Mouse (Mus musculus) midbrain, embryonic 10.5 days (tissue): Measurements from ENCODE around the gene Tiam1. TPM values are rescaled to one million over a fixed set of nuclear protein-coding genes. Genes with fewer than 3 reads are reported as not detected.

ENCODE experiments used
- DNase-seq: peaks from one replicate; pipeline ENCODE4 v3.0.0-alpha.2; 2017; ENCODE audit warnings: low spot score
- H3K27ac ChIP-seq: fragments of 300-500 bp; sonication (generic); replicated peaks from 2 replicates; pipeline ENCODE4 v1.5.1; 2016; ENCODE audit warnings: mild to moderate bottlenecking
- H3K27me3 ChIP-seq: fragments of 300-500 bp; sonication (generic); 2 replicates; pipeline ENCODE4 v1.6.1; 2016; ENCODE audit warnings: low read depth, mild to moderate bottlenecking; ENCODE audit not compliant: poor library complexity, severe bottlenecking
- H3K36me3 ChIP-seq: fragments of 300-500 bp; sonication (generic); 2 replicates; pipeline ENCODE4 v1.6.1; 2016; ENCODE audit warnings: mild to moderate bottlenecking, moderate library complexity
- H3K4me1 ChIP-seq: fragments of 300-500 bp; sonication (generic); 2 replicates; pipeline ENCODE4 v1.6.1; 2016
- H3K4me3 ChIP-seq: fragments of 300-500 bp; sonication (generic); 2 replicates; pipeline ENCODE4 v1.5.1; 2016; ENCODE audit warnings: mild to moderate bottlenecking, moderate library complexity
- H3K9me3 ChIP-seq: fragments of 300-500 bp; sonication (generic); replicated peaks from 2 replicates; pipeline ENCODE4 v1.6.1; 2016; ENCODE audit warnings: mild to moderate bottlenecking
- WGBS: fragments of 180-500 bp; shearing (Covaris S2); methylation state at CpG from one replicate; pipeline ENCODE4 v1.1.7; 2016; 5-methylcytosine and 5-hydroxymethylcytosine counted together
- polyA plus RNA-seq: library from polyadenylated mRNA; unstranded; fragments of >200 nt; fragmentation: Nextera tagmentation; extraction: Ambion mirVana; gene quantifications from 2 replicates; pipeline ENCODE4 v1.2.1, GENCODE M21; 2016

The Tiam1 gene
- polyA plus RNA-seq, 1 experiment from 2014 or later, result 13.8 TPM

DNA sequence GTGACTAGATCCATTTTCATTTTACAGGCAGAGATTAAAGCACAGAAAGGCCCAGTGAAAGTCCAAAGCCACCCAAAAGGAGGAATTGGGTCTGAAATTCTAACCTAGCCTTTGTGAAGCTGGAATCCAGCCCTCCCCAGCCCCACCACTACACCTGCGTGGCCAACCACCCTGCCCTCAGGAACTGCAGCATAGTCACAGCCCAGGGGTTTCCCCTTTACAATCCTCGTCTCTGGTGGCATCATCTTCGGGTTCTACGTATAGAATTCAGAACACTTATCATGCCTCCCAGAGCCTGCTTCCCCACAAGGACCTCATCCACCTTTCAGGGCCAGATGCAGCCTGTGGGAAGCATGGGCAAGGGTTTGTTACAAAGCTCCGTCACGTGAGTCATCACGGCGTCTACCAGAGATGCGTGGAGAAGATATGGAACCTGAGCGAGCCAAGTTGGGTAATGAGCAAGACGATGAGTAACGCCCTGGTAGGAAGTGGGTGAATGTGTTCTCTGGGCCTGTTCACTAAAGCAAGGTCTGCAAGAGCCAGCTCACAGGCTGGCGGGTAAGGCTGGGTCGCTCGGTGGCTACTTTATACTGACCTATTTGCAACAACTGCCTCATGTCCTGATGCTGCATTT lies 170.6 kb downstream of the Tiam1 start:
- Histone ChIP-seq H3K27ac (no peak overlapping the region), H3K36me3 (no peaks in the 10 kb centered on the region), H3K4me3 (no peak overlapping the region), H3K4me1 (peaks cover 4% of the 10 kb centered on the region; the same call in 1 of the 2 replicates), H3K9me3 (no peaks in the 10 kb centered on the region), H3K27me3 (no peaks in the 10 kb centered on the region)
- DNase-seq, result no peak
- WGBS, result 95% methylated on average over 15 of the region's 15 CpGs

DNA sequence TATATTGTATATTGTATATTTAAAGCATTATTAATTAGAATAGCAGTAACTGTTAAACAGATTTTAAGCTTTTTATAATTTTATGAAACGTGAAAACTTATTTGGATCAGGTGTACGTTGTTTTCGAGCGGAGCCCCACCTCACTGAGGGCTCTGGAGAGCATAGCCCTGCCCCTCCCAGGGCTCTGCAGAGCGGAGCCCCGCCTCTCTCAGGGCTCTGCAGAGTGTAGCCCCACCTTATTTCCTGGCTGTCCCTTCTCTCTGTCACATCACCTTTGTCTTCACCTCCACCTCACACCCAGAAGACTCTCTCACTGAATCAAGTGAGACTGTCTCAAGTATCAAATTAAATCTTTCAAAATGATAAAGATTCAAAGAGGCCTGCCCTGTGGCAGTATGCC lies 171.6 kb downstream of the Tiam1 start:
- DNase-seq, result no peak
- no peak overlapping the region for H3K27ac ChIP-seq
- H3K36me3 ChIP-seq, result no peaks in the 10 kb centered on the region
- H3K9me3 ChIP-seq, result no peaks in the 10 kb centered on the region
- peaks cover 4% of the 10 kb centered on the region; the same call in 1 of the 2 replicates for H3K4me1 ChIP-seq
- no peak overlapping the region for H3K4me3 ChIP-seq
- WGBS, result 93% methylated on average over 6 of the region's 6 CpGs
- no peaks in the 10 kb centered on the region for H3K27me3 ChIP-seq

DNA sequence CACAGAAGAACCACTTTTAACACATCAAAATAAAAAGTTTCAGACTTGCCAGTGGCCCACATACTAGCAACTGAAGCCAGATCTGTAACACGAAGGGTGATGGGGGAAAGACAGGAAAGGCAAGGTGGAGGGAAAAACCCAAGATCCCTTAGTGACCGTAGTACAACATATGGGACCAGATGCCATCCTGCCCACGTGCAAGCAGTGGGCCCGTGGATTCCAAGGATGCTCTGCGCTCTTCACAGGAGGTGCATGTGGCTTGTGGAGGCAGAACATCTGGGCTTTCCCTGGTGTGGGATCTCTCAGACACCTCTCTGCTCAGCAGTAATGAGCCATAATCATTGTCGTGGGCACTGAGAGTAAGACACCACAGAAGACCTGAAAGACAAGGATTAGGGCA lies 175.5 kb downstream of the Tiam1 start:
- no peak for DNase-seq
- 87% methylated on average over 6 of the region's 6 CpGs for WGBS

DNA sequence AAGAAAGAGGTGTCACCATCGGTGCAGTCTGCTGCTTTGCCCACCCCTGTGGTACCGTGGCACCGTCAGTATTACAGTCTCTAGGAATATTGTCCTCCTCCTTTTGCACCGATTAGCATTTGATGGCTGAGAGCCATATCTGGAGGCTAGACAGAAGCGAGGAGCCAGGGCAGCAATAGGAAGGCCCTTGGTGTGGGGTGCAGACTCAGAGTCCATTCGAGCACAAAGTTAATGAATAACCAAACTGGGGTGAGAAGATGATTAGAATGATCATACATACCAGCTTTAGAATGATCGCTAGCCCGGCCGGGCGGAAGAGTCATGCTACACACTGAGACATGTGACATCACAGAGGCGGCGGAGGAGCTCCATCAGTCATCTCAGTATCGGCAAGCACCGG lies 180.7 kb downstream of the Tiam1 start:
- Histone ChIP-seq H3K9me3 (peaks cover 9% of the 10 kb centered on the region; the same call in 1 of the 2 replicates), H3K4me1 (peaks cover 34% of the 10 kb centered on the region), H3K27ac (no peak overlapping the region), H3K27me3 (peaks cover 14% of the 10 kb centered on the region), H3K4me3 (no peak overlapping the region), H3K36me3 (no peaks in the 10 kb centered on the region)
- no peak for DNase-seq
- 96% methylated on average over 14 of the region's 14 CpGs for WGBS

More for the DNA sequence above, 175.5 kb downstream of the Tiam1 start:
- Histone ChIP-seq H3K27me3 (no peaks in the 10 kb centered on the region), H3K4me3 (no peak overlapping the region), H3K36me3 (no peaks in the 10 kb centered on the region), H3K4me1 (peaks cover 4% of the 10 kb centered on the region; the same call in 1 of the 2 replicates), H3K9me3 (peaks cover 9% of the 10 kb centered on the region; the same call in 1 of the 2 replicates), H3K27ac (no peak overlapping the region)

DNA sequence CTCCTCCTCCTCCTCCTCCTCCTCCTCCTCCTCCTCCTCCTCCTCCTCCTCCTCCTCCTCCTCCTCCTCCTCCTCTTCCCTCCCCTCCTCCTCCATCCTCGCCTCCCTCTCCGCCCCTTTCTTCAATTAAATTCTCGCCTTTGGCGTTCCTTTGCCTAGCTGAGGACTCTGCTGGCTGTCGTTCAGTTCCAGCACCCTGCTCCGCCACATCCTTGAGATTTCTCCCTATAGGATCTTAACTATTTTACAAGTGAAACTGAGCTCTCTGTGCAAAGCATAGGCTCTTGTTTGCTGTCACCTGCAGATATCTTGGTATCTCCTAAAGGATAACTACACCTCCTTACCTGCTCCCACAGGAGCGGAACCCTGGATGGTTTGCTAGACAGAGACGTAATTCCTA lies 182.7 kb downstream of the Tiam1 start:
- peak; percentile 24 for DNase-seq
- no peaks in the 10 kb centered on the region for H3K36me3 ChIP-seq
- H3K4me1 ChIP-seq, result peaks cover 44% of the 10 kb centered on the region
- H3K9me3 ChIP-seq, result 0 out of 2 replicates have a peak, but pooled peaks cover 9% of the 10 kb centered on the region
- H3K27ac ChIP-seq, result peak overlapping the region; percentile 71
- H3K27me3 ChIP-seq, result peaks cover 14% of the 10 kb centered on the region
- H3K4me3 ChIP-seq, result peak overlapping the region; percentile 60
- 25% methylated on average over 6 of the region's 8 CpGs for WGBS

DNA sequence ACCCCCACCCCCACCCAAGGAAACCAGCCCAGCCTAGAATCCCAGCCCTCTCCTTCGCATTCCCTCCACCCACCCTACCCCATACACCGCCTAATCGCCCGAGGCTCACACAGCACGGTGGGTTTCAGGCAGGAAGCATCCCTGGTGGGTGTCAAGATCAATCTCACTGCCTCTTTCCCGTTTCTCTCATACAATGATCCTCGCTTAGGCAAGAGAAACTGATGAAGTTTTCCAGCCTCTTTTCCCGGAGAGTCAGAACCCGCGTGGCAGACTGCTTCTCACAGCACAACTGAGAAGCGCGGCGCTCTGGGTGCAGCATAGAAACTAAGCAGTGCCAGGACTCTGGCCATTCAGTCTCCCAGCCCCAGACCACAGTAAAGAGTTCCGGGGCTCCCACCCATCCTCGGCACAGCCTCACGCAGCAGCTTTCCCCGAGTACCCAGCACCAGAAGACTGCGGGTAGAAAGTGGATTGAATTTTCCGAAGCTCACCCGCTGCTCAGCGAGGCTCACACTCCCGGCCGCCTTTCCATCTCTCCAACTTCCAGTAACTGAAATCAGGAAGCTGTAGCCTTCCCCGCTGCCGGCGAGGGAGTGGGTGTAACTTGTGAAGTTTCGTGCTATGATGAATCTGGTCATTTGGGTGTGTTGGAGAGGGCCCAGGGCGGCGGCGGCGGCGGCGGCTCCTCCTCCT lies 183.2 kb downstream of the Tiam1 start:
- peak; percentile 58 for DNase-seq
- Histone ChIP-seq H3K4me1 (peaks cover 44% of the 10 kb centered on the region), H3K27ac (peak overlapping the region; percentile 71), H3K36me3 (peaks cover 3% of the 10 kb centered on the region; the same call in 1 of the 2 replicates), H3K27me3 (peaks cover 14% of the 10 kb centered on the region), H3K4me3 (peak overlapping the region; percentile 60), H3K9me3 (0 out of 2 replicates have a peak, but pooled peaks cover 4% of the 10 kb centered on the region)
- under 1% methylated on average over 33 of the region's 33 CpGs for WGBS

DNA sequence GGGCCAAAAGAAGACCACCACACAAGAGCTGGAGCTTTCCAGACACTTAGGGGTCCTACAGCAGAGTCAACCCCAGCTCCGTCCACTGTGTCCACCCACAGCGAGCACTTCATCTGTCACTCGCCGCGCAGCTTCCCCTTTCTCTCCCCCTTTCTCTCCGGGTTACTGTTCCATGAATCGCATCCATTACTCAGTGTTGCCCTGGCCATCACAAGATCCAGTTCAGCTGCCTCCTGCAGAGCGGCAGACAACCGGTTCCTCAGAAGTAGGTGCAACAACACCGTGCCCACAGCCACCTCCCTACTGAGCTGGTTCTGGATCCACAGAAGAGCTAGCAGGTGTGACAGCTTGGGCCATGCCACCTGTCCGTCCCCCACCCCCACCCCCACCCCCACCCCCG lies 184.6 kb downstream of the Tiam1 start:
- Histone ChIP-seq H3K4me1 (peaks cover 47% of the 10 kb centered on the region), H3K4me3 (peak overlapping the region; percentile 60), H3K36me3 (peaks cover 8% of the 10 kb centered on the region; the same call in 1 of the 2 replicates), H3K27ac (no peak overlapping the region), H3K9me3 (no peaks in the 10 kb centered on the region), H3K27me3 (peaks cover 14% of the 10 kb centered on the region)
- WGBS, result 35% methylated on average over 12 of the region's 12 CpGs
- DNase-seq, result no peak

DNA sequence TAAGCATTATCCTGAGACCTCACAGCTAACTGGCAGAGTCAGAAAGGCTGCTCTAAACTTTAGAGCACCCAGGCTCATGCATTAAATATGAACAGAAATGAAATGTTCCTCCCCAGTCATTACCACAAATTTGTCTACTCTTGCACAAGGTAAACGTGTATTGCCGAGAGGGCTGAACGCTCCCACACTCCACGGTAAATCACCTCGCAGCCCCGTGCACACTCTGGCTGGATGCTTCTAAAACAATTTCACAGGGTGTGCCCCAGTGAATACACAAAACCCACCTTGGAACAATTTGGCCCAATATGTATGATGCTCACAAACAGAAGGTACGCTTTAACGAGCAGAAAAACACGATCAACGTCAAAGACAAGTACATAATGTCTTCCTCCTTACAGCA lies 185.5 kb downstream of the Tiam1 start:
- Histone ChIP-seq H3K4me3 (no peak overlapping the region), H3K9me3 (no peaks in the 10 kb centered on the region), H3K27me3 (peaks cover 14% of the 10 kb centered on the region), H3K27ac (no peak overlapping the region), H3K4me1 (peaks cover 47% of the 10 kb centered on the region), H3K36me3 (peaks cover 8% of the 10 kb centered on the region; the same call in 1 of the 2 replicates)
- 88% methylated on average over 10 of the region's 10 CpGs for WGBS
- no peak for DNase-seq

DNA sequence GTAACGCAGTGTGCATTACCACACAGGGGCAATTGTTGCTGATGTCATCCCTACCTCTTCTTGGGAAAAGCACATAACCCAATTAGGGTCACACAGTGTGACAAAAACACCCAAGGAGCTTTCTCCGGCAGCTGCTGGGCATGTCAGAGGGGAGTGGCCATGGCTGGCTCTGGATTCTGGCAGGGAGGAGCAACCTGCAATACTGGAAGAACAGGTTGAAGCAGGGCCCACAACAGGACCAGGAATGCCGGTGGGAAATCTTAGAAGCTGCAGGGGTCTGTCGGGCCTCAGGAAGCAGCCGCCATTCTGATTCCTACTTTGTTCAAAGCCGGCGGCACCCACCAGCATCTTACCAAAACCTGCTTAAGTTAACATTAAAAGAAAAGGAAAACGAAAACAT lies 189.0 kb downstream of the Tiam1 start:
- Histone ChIP-seq H3K9me3 (no peaks in the 10 kb centered on the region), H3K27me3 (peaks cover 7% of the 10 kb centered on the region), H3K36me3 (peaks cover 8% of the 10 kb centered on the region; the same call in 1 of the 2 replicates), H3K27ac (no peak overlapping the region), H3K4me3 (no peak overlapping the region), H3K4me1 (peaks cover 27% of the 10 kb centered on the region)
- WGBS, result 65% methylated on average over 8 of the region's 8 CpGs
- no peak for DNase-seq

DNA sequence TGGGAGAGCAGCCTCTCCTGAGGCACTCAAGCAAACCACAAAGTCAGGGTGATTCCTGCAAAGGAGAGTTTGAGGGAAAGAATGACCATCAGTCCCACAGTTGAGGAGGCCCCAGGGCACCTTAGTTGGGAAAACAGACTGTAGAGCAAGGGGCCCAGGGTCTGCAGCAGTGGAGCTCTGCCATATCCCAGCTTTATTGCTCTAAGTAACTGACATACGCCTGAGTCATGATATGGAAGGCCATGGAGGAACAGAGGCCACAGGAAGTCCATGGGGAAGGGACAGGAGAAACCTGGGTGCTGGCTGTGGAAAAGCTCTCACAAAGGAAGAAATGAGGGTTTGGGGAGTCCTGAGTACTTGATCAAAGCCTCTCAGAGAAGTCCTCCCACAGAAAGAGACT lies 189.5 kb downstream of the Tiam1 start:
- Histone ChIP-seq H3K4me1 (peaks cover 23% of the 10 kb centered on the region), H3K27ac (no peak overlapping the region), H3K9me3 (no peaks in the 10 kb centered on the region), H3K4me3 (no peak overlapping the region), H3K27me3 (peaks cover 3% of the 10 kb centered on the region), H3K36me3 (peaks cover 8% of the 10 kb centered on the region; the same call in 1 of the 2 replicates)
- DNase-seq, result no peak
- WGBS, result 100% methylated on average over 1 of the region's 1 CpGs

DNA sequence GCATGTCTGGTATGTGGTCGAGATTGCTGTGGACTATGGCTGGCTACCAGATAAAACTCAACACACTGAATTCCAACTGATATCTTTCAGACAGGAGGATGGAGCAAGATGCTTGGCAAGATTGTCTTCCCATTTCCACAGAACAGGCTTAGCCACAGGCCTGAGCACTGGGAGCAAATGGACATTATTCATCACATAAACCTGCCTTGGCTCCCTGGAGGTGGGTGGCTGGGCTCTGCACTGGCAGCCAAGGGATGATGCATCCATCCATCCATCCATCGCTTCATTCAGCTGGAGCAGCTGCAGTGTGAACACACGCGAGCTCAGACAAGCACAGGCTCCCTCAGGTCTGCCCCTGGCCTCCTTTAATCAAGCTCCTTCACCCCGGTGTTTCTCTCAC lies 190.7 kb downstream of the Tiam1 start:
- Histone ChIP-seq H3K27me3 (no peaks in the 10 kb centered on the region), H3K9me3 (no peaks in the 10 kb centered on the region), H3K4me1 (peaks cover 12% of the 10 kb centered on the region), H3K4me3 (no peak overlapping the region), H3K27ac (no peak overlapping the region), H3K36me3 (peaks cover 8% of the 10 kb centered on the region; the same call in 1 of the 2 replicates)
- no peak for DNase-seq
- WGBS, result 94% methylated on average over 5 of the region's 5 CpGs

DNA sequence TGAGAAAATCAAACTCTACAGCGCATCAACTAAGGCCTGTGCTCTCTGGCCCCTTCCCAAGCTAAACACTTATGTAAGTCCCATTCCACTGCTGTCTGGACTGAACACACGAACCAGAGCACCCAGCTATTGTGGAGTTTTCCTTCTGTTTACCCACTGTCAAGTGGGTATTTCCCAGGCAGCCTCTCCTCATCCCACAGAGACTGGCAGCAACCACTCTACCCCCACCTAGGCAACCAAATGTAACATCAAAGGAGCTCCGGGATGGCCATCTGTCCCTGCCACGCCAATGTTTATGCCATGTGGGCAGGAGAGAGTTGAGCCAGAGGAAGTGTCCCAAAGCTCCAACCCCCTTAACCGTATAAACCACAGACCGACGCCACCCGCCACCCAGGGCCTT lies 192.8 kb downstream of the Tiam1 start:
- Histone ChIP-seq H3K4me3 (no peak overlapping the region), H3K27me3 (no peaks in the 10 kb centered on the region), H3K27ac (no peak overlapping the region), H3K4me1 (peaks cover 5% of the 10 kb centered on the region), H3K9me3 (no peaks in the 10 kb centered on the region), H3K36me3 (peaks cover 8% of the 10 kb centered on the region; the same call in 1 of the 2 replicates)
- no peak for DNase-seq
- WGBS, result 89% methylated on average over 8 of the region's 8 CpGs

DNA sequence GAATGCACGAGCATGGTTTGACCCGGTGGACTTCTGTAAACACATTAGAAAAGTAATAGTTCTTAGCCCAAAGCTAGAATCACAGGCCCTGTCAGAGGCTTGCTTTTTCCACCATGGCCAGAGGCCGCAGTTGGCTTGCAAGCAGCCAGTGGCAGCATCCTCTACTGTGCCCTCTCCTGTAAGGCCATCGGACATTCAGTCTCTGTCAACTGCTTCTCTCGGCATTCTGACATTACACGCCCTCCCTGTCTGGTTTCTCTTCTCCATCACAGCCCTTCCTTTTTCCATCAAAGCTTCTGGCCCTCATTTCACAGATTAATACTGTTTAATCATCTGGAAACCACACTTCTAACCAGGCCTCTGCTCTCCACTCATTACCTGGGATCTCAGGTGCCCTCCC lies 193.3 kb downstream of the Tiam1 start:
- no peaks in the 10 kb centered on the region for H3K27me3 ChIP-seq
- H3K36me3 ChIP-seq, result peaks cover 4% of the 10 kb centered on the region; the same call in 1 of the 2 replicates
- WGBS, result 85% methylated on average over 6 of the region's 6 CpGs
- peaks cover 10% of the 10 kb centered on the region for H3K4me1 ChIP-seq
- H3K27ac ChIP-seq, result no peak overlapping the region
- H3K4me3 ChIP-seq, result no peak overlapping the region
- H3K9me3 ChIP-seq, result no peaks in the 10 kb centered on the region
- no peak for DNase-seq
